Mouse (Mus musculus) limb, embryonic 11.5 days (tissue): Measurements from ENCODE around the gene Htatip2. TPM values are rescaled to one million over a fixed set of nuclear protein-coding genes. Genes with fewer than 3 reads are reported as not detected.

Experiments used
- ATAC-seq: fragments of 200-750 bp; cut with Nextera tagmentation; 2 replicates; pipeline ENCODE4 v1.8.0; 2017; ENCODE audit warnings: low read depth; ENCODE audit not compliant: insufficient number of reproducible peaks, low FRiP score, low TSS enrichment
- DNase-seq: peaks from one replicate; pipeline ENCODE4 v3.0.0-alpha.2; 2015; ENCODE audit warnings: low spot score
- H3K27ac ChIP-seq: fragments of 300-500 bp; sonication (generic); replicated peaks from 2 replicates; pipeline ENCODE4 v1.5.1; 2014; ENCODE audit warnings: low read depth, mild to moderate bottlenecking, low read length
- H3K27me3 ChIP-seq: fragments of 300-500 bp; sonication (generic); 2 replicates; pipeline ENCODE4 v1.6.1; 2014; ENCODE audit warnings: mild to moderate bottlenecking, low read length, mixed read lengths; ENCODE audit not compliant: control insufficient read depth, insufficient read depth
- H3K36me3 ChIP-seq: fragments of 300-500 bp; sonication (generic); 2 replicates; pipeline ENCODE4 v1.6.1; 2014; ENCODE audit warnings: mild to moderate bottlenecking, low read length, moderate library complexity, mixed read lengths; ENCODE audit not compliant: control insufficient read depth, insufficient read depth
- H3K4me1 ChIP-seq: fragments of 300-500 bp; sonication (generic); 2 replicates; pipeline ENCODE4 v1.6.1; 2014; ENCODE audit warnings: low read length, mixed read lengths; ENCODE audit not compliant: control insufficient read depth, insufficient read depth
- H3K4me2 ChIP-seq: fragments of 300-500 bp; sonication (generic); 2 replicates; pipeline ENCODE4 v1.6.1; 2014; ENCODE audit warnings: low read depth, mild to moderate bottlenecking, moderate library complexity; ENCODE audit not compliant: severe bottlenecking
- H3K4me3 ChIP-seq: fragments of 300-500 bp; sonication (generic); 2 replicates; pipeline ENCODE4 v1.5.1; 2014; ENCODE audit warnings: low read depth, low read length
- H3K9ac ChIP-seq: fragments of 300-500 bp; sonication (generic); 2 replicates; pipeline ENCODE4 v1.6.1; 2014; ENCODE audit warnings: mild to moderate bottlenecking, low read length
- H3K9me3 ChIP-seq: fragments of 300-500 bp; sonication (generic); 2 replicates; pipeline ENCODE4 v1.6.1; 2016; ENCODE audit warnings: low read length; ENCODE audit not compliant: control insufficient read depth
- WGBS: fragments of 180-500 bp; shearing (Covaris S2); extraction: QIAGEN DNeasy Blood & Tissue Kit; methylation state at CpG from one replicate; pipeline ENCODE4 v1.1.7; 2014; 5-methylcytosine and 5-hydroxymethylcytosine counted together
- polyA plus RNA-seq: library from polyadenylated mRNA; unstranded; fragments of >200 nt; fragmentation: Nextera tagmentation; extraction: Ambion mirVana; gene quantifications from 2 replicates; pipeline ENCODE4 v1.2.1, GENCODE M21; 2014

The Htatip2 gene
- polyA plus RNA-seq, 1 experiment from 2014 or later: 3.8 TPM

- Histone ChIP-seq H3K27me3 (no peaks in the 10 kb centered on the region), H3K4me2 (no peak overlapping the region), H3K9ac (no peak overlapping the region), H3K4me3 (no peak overlapping the region), H3K36me3 (peaks cover 2% of the 10 kb centered on the region; the same call in 1 of the 2 replicates), H3K27ac (no peak overlapping the region), H3K4me1 (no peaks in the 10 kb centered on the region), H3K9me3 (no peaks in the 10 kb centered on the region)
- DNase-seq: no peak
- WGBS: 88% methylated on average over 6 of the region's 6 CpGs
- ATAC-seq: no peak
Observed at GRCm38 (mm10) chr7:49803511-49803910, 44.6 kb downstream of the Htatip2 start.

- no peak overlapping the region for H3K9ac ChIP-seq
- H3K27me3 ChIP-seq: no peaks in the 10 kb centered on the region
- H3K4me2 ChIP-seq: no peak overlapping the region
- whole genome bisulfite sequencing: 78% methylated on average over 5 of the region's 5 CpGs
- ATAC-seq: no peak
- no peak overlapping the region for H3K27ac ChIP-seq
- no peak overlapping the region for H3K4me3 ChIP-seq
- no peaks in the 10 kb centered on the region for H3K4me1 ChIP-seq
- DNase-seq: no peak
- no peaks in the 10 kb centered on the region for H3K9me3 ChIP-seq
- peaks cover 2% of the 10 kb centered on the region; the same call in 1 of the 2 replicates for H3K36me3 ChIP-seq
Observed at GRCm38 (mm10) chr7:49804638-49805165, 45.8 kb downstream of the Htatip2 start.

GRCm38 (mm10) chr7:49805618-49806017 lies 46.7 kb downstream of the Htatip2 start:
- ATAC-seq (no peak), DNase-seq (no peak)
- H3K27ac ChIP-seq: no peak overlapping the region
- no peak overlapping the region for H3K4me2 ChIP-seq
- H3K27me3 ChIP-seq: no peaks in the 10 kb centered on the region
- no peaks in the 10 kb centered on the region for H3K4me1 ChIP-seq
- no peak overlapping the region for H3K9ac ChIP-seq
- peaks cover 2% of the 10 kb centered on the region; the same call in 1 of the 2 replicates for H3K36me3 ChIP-seq
- no peak overlapping the region for H3K4me3 ChIP-seq
- WGBS: 55% methylated on average over 3 of the region's 3 CpGs
- no peaks in the 10 kb centered on the region for H3K9me3 ChIP-seq

GRCm38 (mm10) chr7:49807093-49807682 lies 48.3 kb downstream of the Htatip2 start:
- H3K27ac ChIP-seq: no peak overlapping the region
- no peaks in the 10 kb centered on the region for H3K27me3 ChIP-seq
- 89% methylated on average over 9 of the region's 9 CpGs for WGBS
- no peaks in the 10 kb centered on the region for H3K9me3 ChIP-seq
- ATAC-seq (no peak), DNase-seq (no peak)
- no peak overlapping the region for H3K4me2 ChIP-seq
- H3K9ac ChIP-seq: no peak overlapping the region
- no peaks in the 10 kb centered on the region for H3K4me1 ChIP-seq
- no peak overlapping the region for H3K4me3 ChIP-seq
- peaks cover 2% of the 10 kb centered on the region; the same call in 1 of the 2 replicates for H3K36me3 ChIP-seq

GRCm38 (mm10) chr7:49807846-49808622 lies 49.1 kb downstream of the Htatip2 start:
- DNase-seq (no peak), ATAC-seq (no peak)
- Histone ChIP-seq H3K36me3 (peaks cover 2% of the 10 kb centered on the region; the same call in 1 of the 2 replicates), H3K27ac (no peak overlapping the region), H3K27me3 (no peaks in the 10 kb centered on the region), H3K9ac (no peak overlapping the region), H3K4me2 (no peak overlapping the region), H3K9me3 (no peaks in the 10 kb centered on the region), H3K4me3 (no peak overlapping the region), H3K4me1 (no peaks in the 10 kb centered on the region)
- 90% methylated on average over 17 of the region's 17 CpGs for WGBS

GRCm38 (mm10) chr7:49809100-49809499 lies 50.2 kb downstream of the Htatip2 start:
- H3K36me3 ChIP-seq: peaks cover 2% of the 10 kb centered on the region; the same call in 1 of the 2 replicates
- no peak overlapping the region for H3K9ac ChIP-seq
- no peaks in the 10 kb centered on the region for H3K27me3 ChIP-seq
- DNase-seq: no peak
- ATAC-seq: no peak
- H3K4me1 ChIP-seq: no peaks in the 10 kb centered on the region
- no peak overlapping the region for H3K27ac ChIP-seq
- H3K4me3 ChIP-seq: no peak overlapping the region
- no peaks in the 10 kb centered on the region for H3K9me3 ChIP-seq
- no peak overlapping the region for H3K4me2 ChIP-seq
- 92% methylated on average over 6 of the region's 6 CpGs for WGBS

- H3K36me3 ChIP-seq: peaks cover 2% of the 10 kb centered on the region; the same call in 1 of the 2 replicates
- DNase-seq: no peak
- no peak overlapping the region for H3K9ac ChIP-seq
- H3K4me3 ChIP-seq: no peak overlapping the region
- WGBS: 73% methylated on average over 3 of the region's 3 CpGs
- H3K27me3 ChIP-seq: no peaks in the 10 kb centered on the region
- no peaks in the 10 kb centered on the region for H3K9me3 ChIP-seq
- no peak overlapping the region for H3K27ac ChIP-seq
- H3K4me2 ChIP-seq: no peak overlapping the region
- ATAC-seq: no peak
- H3K4me1 ChIP-seq: no peaks in the 10 kb centered on the region
Observed at GRCm38 (mm10) chr7:49809562-49809961, 50.6 kb downstream of the Htatip2 start.

GRCm38 (mm10) chr7:49811346-49811745 lies 52.4 kb downstream of the Htatip2 start:
- Histone ChIP-seq H3K4me1 (no peaks in the 10 kb centered on the region), H3K27ac (no peak overlapping the region), H3K4me3 (no peak overlapping the region), H3K36me3 (peaks cover 2% of the 10 kb centered on the region; the same call in 1 of the 2 replicates), H3K9me3 (no peaks in the 10 kb centered on the region), H3K9ac (no peak overlapping the region), H3K4me2 (no peak overlapping the region), H3K27me3 (no peaks in the 10 kb centered on the region)
- 63% methylated on average over 4 of the region's 4 CpGs for WGBS
- ATAC-seq: no peak
- DNase-seq: no peak
